Mouse (Mus musculus) ES-E14 (cell line): ENCODE measurements around the gene Adamtsl4. TPM values are rescaled to one million over a fixed set of nuclear protein-coding genes. Genes with fewer than 3 reads are reported as not detected.

ENCODE experiments used
- DNase-seq: peaks from one replicate; pipeline ENCODE4 v3.0.0-alpha.2; 2013; ENCODE audit warnings: low read depth, low spot score
- H3K27ac ChIP-seq: 2 replicates; pipeline ENCODE4 v1.5.1; 2012; ENCODE audit warnings: low read depth, mild to moderate bottlenecking, low read length, moderate library complexity, mixed read lengths; ENCODE audit not compliant: poor library complexity, insufficient read depth, severe bottlenecking
- H3K36me3 ChIP-seq: 2 replicates; pipeline ENCODE4 v1.6.1; 2012; ENCODE audit warnings: mild to moderate bottlenecking, low read length, moderate library complexity, mixed read lengths; ENCODE audit not compliant: control insufficient read depth, poor library complexity, insufficient read depth, severe bottlenecking
- H3K4me1 ChIP-seq, 2 experiments: fragments of 150-350 bp in 1 of 2; sonication (generic) in 1 of 2; 2 replicates each; pipeline ENCODE4 v1.6.1; 2012; ENCODE audit warnings: low read length in 2 of 2, mild to moderate bottlenecking in 1 of 2, mixed read lengths in 1 of 2; ENCODE audit not compliant: control insufficient read depth in 2 of 2, insufficient read depth in 2 of 2, poor library complexity in 1 of 2
- H3K4me3 ChIP-seq, 2 experiments: fragments of 150-350 bp in 1 of 2; sonication (generic) in 1 of 2; 2 replicates each; pipeline ENCODE4 v1.5.1; 2012; ENCODE audit warnings: low read length in 2 of 2, low read depth in 1 of 2, mild to moderate bottlenecking in 1 of 2, mixed read lengths in 1 of 2; ENCODE audit not compliant: insufficient read depth in 1 of 2, poor library complexity in 1 of 2, severe bottlenecking in 1 of 2
- H3K9ac ChIP-seq: 2 replicates; pipeline ENCODE4 v1.6.1; 2012; ENCODE audit warnings: low read depth, mild to moderate bottlenecking, low read length, mixed read lengths; ENCODE audit not compliant: poor library complexity, insufficient read depth, severe bottlenecking
- H3K9me3 ChIP-seq: fragments of 150-350 bp; sonication (generic); 2 replicates; pipeline ENCODE4 v1.6.1; 2012; ENCODE audit warnings: low read depth, mild to moderate bottlenecking, low read length; ENCODE audit not compliant: control insufficient read depth, insufficient read depth
- CHD2 ChIP-seq: IDR thresholded peaks from 2 replicates; pipeline ENCODE4 v1.6.1; 2014; ENCODE audit warnings: mild to moderate bottlenecking, low read depth, low read length, inconsistent platforms
- HCFC1 ChIP-seq: IDR thresholded peaks from 2 replicates; pipeline ENCODE4 v1.6.1; 2012; ENCODE audit warnings: low read length, inconsistent platforms, borderline replicate concordance; ENCODE audit not compliant: insufficient read depth
- MAFK ChIP-seq: IDR thresholded peaks from 2 replicates; pipeline ENCODE4 v1.6.1; 2014; ENCODE audit warnings: mild to moderate bottlenecking, low read depth, low read length, inconsistent platforms; ENCODE audit not compliant: insufficient read depth
- ZC3H11A ChIP-seq: IDR thresholded peaks from 2 replicates; pipeline ENCODE4 v1.6.1; 2012; ENCODE audit warnings: low read depth, mild to moderate bottlenecking, inconsistent platforms, low read length, borderline replicate concordance
- ZNF384 ChIP-seq: IDR thresholded peaks from 2 replicates; pipeline ENCODE4 v1.6.1; 2012; ENCODE audit warnings: low read depth, low read length, inconsistent platforms
- in situ Hi-C, 2 experiments: fragments of 600-800 bp; cut with MboI; formaldehyde crosslinking; loops; one replicate each; pipeline ENCODE4 v1.15.1; 2025; ENCODE audit warnings: low sequenced_read_pairs in 2 of 2, inconsistent platforms in 1 of 2; ENCODE audit not compliant: unreplicated experiment in 2 of 2
- total RNA-seq: library from RNA; depleted of rRNA; stranded (reverse); fragments of 300-350 nt; gene quantifications from 2 replicates; pipeline ENCODE4 v1.2.3, GENCODE M21; 2012

The Adamtsl4 gene
- total RNA-seq, 1 experiment = 1.9 TPM

- Histone ChIP-seq H3K9me3 (no peaks in the 10 kb centered on the region), H3K4me3 (no peak overlapping the region), H3K9ac (no peak overlapping the region), H3K36me3 (no peaks in the 10 kb centered on the region), H3K27ac (no peak overlapping the region), H3K4me1 (peaks cover 6 to 20% of the 10 kb centered on the region in 2 experiments; a peak in 1 of 4 replicates)
- DNase-seq = no peak
- in situ Hi-C loops = no loop called here
- no peak for TF ChIP-seq CHD2
- TF ChIP-seq ZNF384 = no peak
- TF ChIP-seq HCFC1 = no peak
- TF ChIP-seq MAFK = no peak
- no peak for TF ChIP-seq ZC3H11A
Measured at GRCm38 (mm10) chr3:95686492-95687167, 1.1 kb downstream of the Adamtsl4 start.

GRCm38 (mm10) chr3:95685701-95686100 lies 2.0 kb downstream of the Adamtsl4 start:
- no peaks in the 10 kb centered on the region for H3K36me3 ChIP-seq
- no peak overlapping the region for H3K4me3 ChIP-seq
- no peak overlapping the region for H3K9ac ChIP-seq
- H3K27ac ChIP-seq = no peak overlapping the region
- H3K9me3 ChIP-seq = no peaks in the 10 kb centered on the region
- H3K4me1 ChIP-seq = peaks cover 9 to 26% of the 10 kb centered on the region in 2 experiments; a peak in 3 of 4 replicates
- in situ Hi-C loops = no loop called here
- no peak for DNase-seq
- no peak for TF ChIP-seq MAFK

- H3K36me3 ChIP-seq = no peaks in the 10 kb centered on the region
- no peak overlapping the region for H3K4me3 ChIP-seq
- DNase-seq = no peak
- TF ChIP-seq ZNF384 (no peak), HCFC1 (no peak), MAFK (no peak), ZC3H11A (no peak)
- no peak overlapping the region for H3K9ac ChIP-seq
- no peak overlapping the region for H3K27ac ChIP-seq
- H3K4me1 ChIP-seq = peaks cover 9 to 27% of the 10 kb centered on the region in 2 experiments; a peak in 3 of 4 replicates
- in situ Hi-C loops = no loop called here
- no peaks in the 10 kb centered on the region for H3K9me3 ChIP-seq
Measured at GRCm38 (mm10) chr3:95685301-95685700, 2.4 kb downstream of the Adamtsl4 start.

GRCm38 (mm10) chr3:95684846-95685245 lies 2.9 kb downstream of the Adamtsl4 start:
- in situ Hi-C loops = no loop called here
- H3K9me3 ChIP-seq = no peaks in the 10 kb centered on the region
- no peak overlapping the region for H3K9ac ChIP-seq
- H3K4me1 ChIP-seq = peaks cover 9 to 30% of the 10 kb centered on the region in 2 experiments; a peak in 3 of 4 replicates
- TF ChIP-seq CHD2 = no peak
- no peak for TF ChIP-seq HCFC1
- TF ChIP-seq ZC3H11A = no peak
- no peak for TF ChIP-seq MAFK
- no peak for TF ChIP-seq ZNF384
- no peak for DNase-seq
- no peak overlapping the region for H3K4me3 ChIP-seq
- H3K27ac ChIP-seq = no peak overlapping the region
- no peaks in the 10 kb centered on the region for H3K36me3 ChIP-seq

- H3K36me3 ChIP-seq = no peaks in the 10 kb centered on the region
- H3K27ac ChIP-seq = no peak overlapping the region
- no peak for TF ChIP-seq CHD2
- H3K9ac ChIP-seq = no peak overlapping the region
- H3K4me3 ChIP-seq = no peak overlapping the region
- no peaks in the 10 kb centered on the region for H3K9me3 ChIP-seq
- DNase-seq = no peak
- in situ Hi-C loops = no loop called here
- peaks cover 7 to 28% of the 10 kb centered on the region in 2 experiments; a peak in 3 of 4 replicates for H3K4me1 ChIP-seq
Measured at GRCm38 (mm10) chr3:95682878-95683277, 4.8 kb downstream of the Adamtsl4 start.
